Mouse (Mus musculus): ENCODE data around the gene Vmn1r205. TPM values are rescaled to one million over a fixed set of nuclear protein-coding genes. Genes with fewer than 3 reads are reported as not detected.
"Not testable (repeated sequence)": the region's sequence is repeated elsewhere in the genome, so short reads cannot be mapped to it uniquely, and the experiment has no call there.

The Vmn1r205 gene
- polyA plus RNA-seq (2015; fragmentation: Nextera tagmentation; extraction: Ambion mirVana), result not detected in 2 replicates

DNA sequence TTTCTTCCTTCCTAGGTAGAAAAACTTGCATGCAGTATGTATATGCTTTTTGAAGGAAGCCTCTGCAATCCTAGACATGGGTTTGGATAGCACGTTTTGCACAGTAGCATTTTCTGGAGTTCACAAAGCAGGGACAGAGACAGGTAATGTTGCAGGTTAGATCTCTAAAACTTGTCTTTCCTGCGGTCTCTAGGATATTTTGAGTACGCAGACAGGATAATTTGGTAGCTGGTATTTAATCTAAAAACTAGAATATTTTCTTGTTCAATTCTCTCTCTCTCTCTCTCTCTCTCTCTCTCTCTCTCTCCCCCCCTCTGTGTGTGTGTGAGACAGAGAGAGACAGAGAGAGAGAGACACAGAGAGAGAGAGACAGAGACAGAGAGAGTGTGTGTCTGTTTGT, at the start of gene Vmn1r205:
Gene Vmn1r205 (minus strand): TSS at position 101 of the 400 bp plus-strand sequence.
- WGBS, result 82% methylated on average over 3 of the region's 3 CpGs
- H3K27ac ChIP-seq, result no peak within 1 kb of the TSS
- TF ChIP-seq CTCF (IDR thresholded peaks at IDR 0.05; ENCODE audit: low read depth), result no peak
- no peaks in the 10 kb centered on the region for H3K4me1 ChIP-seq (replicated peaks; ENCODE audit: insufficient read depth, low read length)
- DNase-seq (ENCODE audit: low spot score) (no peak), ATAC-seq (replicated peaks; ENCODE audit: low FRiP score, low read depth) (no peak)
- H3K27me3 ChIP-seq (ENCODE audit: insufficient read depth, low read length), result no peaks in the 10 kb centered on the region
- H3K4me3 ChIP-seq (replicated peaks; ENCODE audit: low read depth, low read length), result no peak within 1 kb of the TSS
- no peaks in the 10 kb centered on the region for H3K9me3 ChIP-seq (replicated peaks; ENCODE audit: low read length)
- H3K4me2 ChIP-seq (ENCODE audit: low read length), result no peak within 1 kb of the TSS
- H3K9ac ChIP-seq (ENCODE audit: low read depth, low read length), result no peak within 1 kb of the TSS
- H3K36me3 ChIP-seq (ENCODE audit: insufficient read depth, low read length), result no peaks in the 10 kb centered on the region

DNA sequence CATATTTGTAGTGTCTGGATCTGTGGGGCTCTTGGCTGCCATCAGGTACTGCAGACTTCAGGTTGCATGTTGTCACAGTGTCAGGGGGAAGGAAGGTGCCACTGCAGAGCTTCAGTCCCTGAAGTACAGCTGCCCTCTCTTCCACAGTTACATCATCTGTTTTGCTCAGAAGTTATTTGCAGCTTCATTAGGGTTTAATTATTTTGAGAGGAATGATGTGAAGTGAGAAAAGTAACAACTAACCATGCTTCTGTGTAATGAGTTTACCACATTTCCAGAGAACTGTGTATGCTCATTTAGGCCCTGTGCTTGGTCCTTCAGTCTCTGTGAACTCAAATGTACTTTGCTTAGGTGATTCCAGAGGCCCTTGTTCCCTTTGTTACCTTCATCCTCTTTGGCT, 31.4 kb upstream of the Vmn1r205 start, which contains the start of gene Vmn1r206:
Gene Vmn1r206 (minus strand): TSS at position 101 of the 400 bp plus-strand sequence.
- not testable (repeated sequence) for H3K27me3 ChIP-seq (ENCODE audit: insufficient read depth, low read length); ATAC-seq (replicated peaks; ENCODE audit: low FRiP score, low read depth); H3K4me2 ChIP-seq (ENCODE audit: low read length); H3K9ac ChIP-seq (ENCODE audit: low read depth, low read length); H3K4me3 ChIP-seq (replicated peaks; ENCODE audit: low read depth, low read length); DNase-seq (ENCODE audit: low spot score); H3K9me3 ChIP-seq (replicated peaks; ENCODE audit: low read length); H3K36me3 ChIP-seq (ENCODE audit: insufficient read depth, low read length); H3K4me1 ChIP-seq (replicated peaks; ENCODE audit: insufficient read depth, low read length); H3K27ac ChIP-seq

DNA sequence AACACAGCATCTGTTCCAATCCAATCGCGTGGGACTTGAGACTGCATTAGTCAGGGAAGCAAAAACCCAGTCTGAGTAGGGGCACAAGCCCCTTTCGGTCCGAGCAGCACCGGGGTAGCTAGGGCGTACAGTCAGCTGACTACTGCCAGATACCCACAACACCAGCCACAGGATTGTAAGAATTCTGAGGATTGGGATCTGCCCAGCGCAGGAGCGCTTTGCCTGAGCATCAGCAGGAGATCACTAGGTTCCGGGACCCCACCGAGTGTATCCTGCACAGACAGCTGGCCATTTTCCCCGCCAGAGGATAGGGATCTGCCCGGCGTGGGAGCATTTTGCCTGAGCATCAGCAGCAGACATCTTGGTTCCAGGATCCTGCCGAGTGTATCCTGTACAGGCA, 9.5 kb downstream of the Vmn1r205 start:
- 84% methylated on average over 14 of the region's 14 CpGs for WGBS
- not testable (repeated sequence) for H3K4me1 ChIP-seq (replicated peaks; ENCODE audit: insufficient read depth, low read length); DNase-seq (ENCODE audit: low spot score); H3K4me3 ChIP-seq (replicated peaks; ENCODE audit: low read depth, low read length); H3K4me2 ChIP-seq (ENCODE audit: low read length); ATAC-seq (replicated peaks; ENCODE audit: low FRiP score, low read depth); H3K9ac ChIP-seq (ENCODE audit: low read depth, low read length); H3K27me3 ChIP-seq (ENCODE audit: insufficient read depth, low read length); H3K36me3 ChIP-seq (ENCODE audit: insufficient read depth, low read length); H3K9me3 ChIP-seq (replicated peaks; ENCODE audit: low read length); H3K27ac ChIP-seq

DNA sequence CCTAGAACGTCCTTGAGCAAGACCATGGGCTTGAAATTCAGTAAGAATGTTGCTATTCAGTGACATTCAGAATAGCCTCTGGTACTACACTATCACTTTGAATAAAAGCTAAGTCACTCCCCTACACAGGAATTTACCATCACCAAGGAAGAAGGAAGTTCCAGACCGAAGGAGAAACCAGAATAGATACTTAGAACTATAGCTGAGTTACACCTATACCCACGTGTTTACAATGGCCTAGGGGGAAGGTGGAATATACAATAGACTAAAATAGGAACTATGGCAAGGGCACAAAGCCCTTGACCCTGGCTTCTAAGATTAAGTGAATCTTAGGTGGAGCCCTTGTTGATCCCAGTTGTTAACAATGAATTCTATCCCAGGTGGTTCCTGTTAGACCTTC, 17.9 kb downstream of the Vmn1r205 start:
- H3K4me2 ChIP-seq (ENCODE audit: low read length); ATAC-seq (replicated peaks; ENCODE audit: low FRiP score, low read depth); H3K4me1 ChIP-seq (replicated peaks; ENCODE audit: insufficient read depth, low read length); H3K36me3 ChIP-seq (ENCODE audit: insufficient read depth, low read length); DNase-seq (ENCODE audit: low spot score); H3K9ac ChIP-seq (ENCODE audit: low read depth, low read length); H3K4me3 ChIP-seq (replicated peaks; ENCODE audit: low read depth, low read length); H3K27me3 ChIP-seq (ENCODE audit: insufficient read depth, low read length); H3K9me3 ChIP-seq (replicated peaks; ENCODE audit: low read length); H3K27ac ChIP-seq: not testable (repeated sequence)
- WGBS, result 82% methylated on average over 3 of the region's 3 CpGs

DNA sequence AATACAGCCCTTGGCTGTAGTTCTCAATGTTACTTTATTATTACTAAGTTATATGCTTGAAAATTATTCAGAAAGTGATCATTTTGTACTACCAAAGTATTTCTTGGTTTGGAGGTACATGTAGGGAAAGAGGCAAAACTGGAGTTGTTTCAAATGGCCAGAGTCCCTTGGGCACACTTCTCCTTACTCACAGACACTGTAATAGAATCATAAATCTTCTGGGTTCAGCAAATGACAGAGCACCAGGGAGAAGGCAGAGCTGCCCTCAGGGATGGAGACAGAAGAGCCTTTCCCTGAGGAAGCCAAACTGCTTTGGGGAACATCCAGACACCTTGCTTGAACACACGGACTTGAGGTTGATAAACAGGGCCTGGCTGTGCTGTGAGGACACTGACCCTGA, 39.9 kb downstream of the Vmn1r205 start, which contains the start of gene Vmn1r204:
Gene Vmn1r204 (plus strand): TSS at position 301 of the 400 bp plus-strand sequence.
- DNase-seq (ENCODE audit: low spot score); H3K4me3 ChIP-seq (replicated peaks; ENCODE audit: low read depth, low read length); H3K9ac ChIP-seq (ENCODE audit: low read depth, low read length); H3K27me3 ChIP-seq (ENCODE audit: insufficient read depth, low read length); H3K4me2 ChIP-seq (ENCODE audit: low read length); H3K36me3 ChIP-seq (ENCODE audit: insufficient read depth, low read length); H3K9me3 ChIP-seq (replicated peaks; ENCODE audit: low read length); H3K27ac ChIP-seq; ATAC-seq (replicated peaks; ENCODE audit: low FRiP score, low read depth); H3K4me1 ChIP-seq (replicated peaks; ENCODE audit: insufficient read depth, low read length): not testable (repeated sequence)
- 71% methylated on average over 1 of the region's 1 CpGs for WGBS

Other genes starting within 250 kb of the Vmn1r205 start
- gene Vmn1r198, start 242.6 kb downstream of the Vmn1r205 start, polyA plus RNA-seq (2015; fragmentation: Nextera tagmentation; extraction: Ambion mirVana), result not detected in 2 replicates
- gene Vmn1r199, start 213.2 kb downstream of the Vmn1r205 start, polyA plus RNA-seq (2015; fragmentation: Nextera tagmentation; extraction: Ambion mirVana), result not detected in 2 replicates
- gene Vmn1r200, start 202.6 kb downstream of the Vmn1r205 start, polyA plus RNA-seq (2015; fragmentation: Nextera tagmentation; extraction: Ambion mirVana), result not detected in 2 replicates
- not detected in 2 replicates for gene Vmn1r201, start 121.1 kb downstream of the Vmn1r205 start, polyA plus RNA-seq (2015; fragmentation: Nextera tagmentation; extraction: Ambion mirVana)
- gene Vmn1r202, start 87.6 kb downstream of the Vmn1r205 start, polyA plus RNA-seq (2015; fragmentation: Nextera tagmentation; extraction: Ambion mirVana), result not detected in 2 replicates
- gene Vmn1r203, start 74.9 kb downstream of the Vmn1r205 start, polyA plus RNA-seq (2015; fragmentation: Nextera tagmentation; extraction: Ambion mirVana), result not detected in 2 replicates
- not detected in 2 replicates for gene Vmn1r204, start 39.8 kb downstream of the Vmn1r205 start, polyA plus RNA-seq (2015; fragmentation: Nextera tagmentation; extraction: Ambion mirVana)
- not detected in 2 replicates for gene Vmn1r206, start 31.3 kb upstream of the Vmn1r205 start, polyA plus RNA-seq (2015; fragmentation: Nextera tagmentation; extraction: Ambion mirVana)
- not detected in 2 replicates for gene Vmn1r207-ps, start 136.6 kb upstream of the Vmn1r205 start, polyA plus RNA-seq (2015; fragmentation: Nextera tagmentation; extraction: Ambion mirVana)
- gene Vmn1r208, start 184.4 kb upstream of the Vmn1r205 start, polyA plus RNA-seq (2015; fragmentation: Nextera tagmentation; extraction: Ambion mirVana), result not detected in 2 replicates
- not detected in 2 replicates for gene Vmn1r209, start 216.7 kb upstream of the Vmn1r205 start, polyA plus RNA-seq (2015; fragmentation: Nextera tagmentation; extraction: Ambion mirVana)
- not detected in 2 replicates for gene Vmn1r210, start 238.3 kb upstream of the Vmn1r205 start, polyA plus RNA-seq (2015; fragmentation: Nextera tagmentation; extraction: Ambion mirVana)